Mouse (Mus musculus) heart, postnatal 14 days (tissue): ENCODE data around the gene Lrrc8d. TPM values are rescaled to one million over a fixed set of nuclear protein-coding genes. Genes with fewer than 3 reads are reported as not detected.

Experiments used
- DNase-seq, 2 experiments: peaks; one replicate each; pipeline ENCODE4 v3.0.0; 2021 to 2022
- intact Hi-C: fragments of 180-260 bp; cut with DNase I; formaldehyde crosslinking; loops from one replicate; pipeline ENCODE4 v1.15.1; 2025
- total RNA-seq, 2 experiments: library from RNA; stranded (reverse); gene quantifications; 2 replicates each; pipeline ENCODE4 v1.2.3; 2021

Lrrc8d gene
- total RNA-seq, 2 experiments from 2014 or later, result 11.6 to 14.9 TPM

GRCm38 (mm10) chr5:105757978-105758377, 58.2 kb downstream of the Lrrc8d start:
- DNase-seq, result no peak
- intact Hi-C loops, result no loop called here

GRCm38 (mm10) chr5:105758866-105759265, 59.1 kb downstream of the Lrrc8d start:
- intact Hi-C loops, result no loop called here

GRCm38 (mm10) chr5:105761848-105762482, 62.2 kb downstream of the Lrrc8d start:
- peak in 1 of 2 experiments; percentile 20 for DNase-seq
- intact Hi-C loops, result no loop called here

More at GRCm38 (mm10) chr5:105758866-105759265, 59.1 kb downstream of the Lrrc8d start:
- DNase-seq, result no peak

- intact Hi-C loops, result no loop called here
- no peak for DNase-seq
Observed at GRCm38 (mm10) chr5:105764369-105764768, 64.6 kb downstream of the Lrrc8d start.

GRCm38 (mm10) chr5:105765386-105765785, 65.6 kb downstream of the Lrrc8d start:
- intact Hi-C loops, result no loop called here
- DNase-seq, result no peak

GRCm38 (mm10) chr5:105776368-105776767, 76.6 kb downstream of the Lrrc8d start:
- no peak for DNase-seq
- intact Hi-C loops, result no loop called here

- intact Hi-C loops, result no loop called here
- no peak for DNase-seq
Observed at GRCm38 (mm10) chr5:105776978-105777593, 77.3 kb downstream of the Lrrc8d start.

GRCm38 (mm10) chr5:105777645-105778044, 77.9 kb downstream of the Lrrc8d start:
- intact Hi-C loops, result no loop called here
- no peak for DNase-seq

GRCm38 (mm10) chr5:105778189-105778588, 78.4 kb downstream of the Lrrc8d start:
- intact Hi-C loops, result no loop called here
- DNase-seq, result no peak

GRCm38 (mm10) chr5:105778723-105779122, 79.0 kb downstream of the Lrrc8d start:
- intact Hi-C loops, result no loop called here
- DNase-seq, result no peak

- intact Hi-C loops, result no loop called here
- DNase-seq, result peak in 1 of 2 experiments; percentile 32
Observed at GRCm38 (mm10) chr5:105779331-105779730, 79.6 kb downstream of the Lrrc8d start.

GRCm38 (mm10) chr5:105783848-105784247, 84.1 kb downstream of the Lrrc8d start:
- no peak for DNase-seq
- intact Hi-C loops, result no loop called here

GRCm38 (mm10) chr5:105784724-105785123, 85.0 kb downstream of the Lrrc8d start:
- intact Hi-C loops, result no loop called here
- DNase-seq, result no peak

- intact Hi-C loops, result no loop called here
- DNase-seq, result peak; percentile 19 to 38
Observed at GRCm38 (mm10) chr5:105787577-105787976, 87.8 kb downstream of the Lrrc8d start.

- intact Hi-C loops, result loop anchor here (5.0 kb wide), 1 partner anchor 88 kb away; no protein-coding TSS in a partner anchor
Observed at GRCm38 (mm10) chr5:105789801-105790200, 90.0 kb downstream of the Lrrc8d start.

GRCm38 (mm10) chr5:105792331-105792801, 92.6 kb downstream of the Lrrc8d start:
- DNase-seq, result peak; percentile 22 to 33
- intact Hi-C loops, result loop anchor here (5.0 kb wide), 1 partner anchor 90 kb away; no protein-coding TSS in a partner anchor

More at GRCm38 (mm10) chr5:105789801-105790200, 90.0 kb downstream of the Lrrc8d start:
- DNase-seq, result peak; percentile 17 to 26

GRCm38 (mm10) chr5:105792853-105793547, 93.2 kb downstream of the Lrrc8d start:
- intact Hi-C loops, result loop anchor here (5.0 kb wide), 1 partner anchor 91 kb away; no protein-coding TSS in a partner anchor
- peak; percentile 46 to 72 for DNase-seq

GRCm38 (mm10) chr5:105793548-105793940, 93.8 kb downstream of the Lrrc8d start:
- intact Hi-C loops, result loop anchor here (5.0 kb wide), 1 partner anchor 91 kb away; no protein-coding TSS in a partner anchor
- DNase-seq, result no peak

- DNase-seq, result no peak
- intact Hi-C loops, result no loop called here
Observed at GRCm38 (mm10) chr5:105798421-105798820, 98.7 kb downstream of the Lrrc8d start.

GRCm38 (mm10) chr5:105799850-105800635, 100.3 kb downstream of the Lrrc8d start:
- intact Hi-C loops, result no loop called here
- DNase-seq, result no peak
